Comparison of ENCODE assay signal across 15 mouse cellular contexts in genomic region chr4:132397120-132397519, GRCm38 (mm10). TPM values are rescaled to one million over a fixed set of nuclear protein-coding genes. Genes with fewer than 3 reads are reported as not detected.
DNase-seq lines count a peak whose midpoint lies in the region; ATAC-seq and TF ChIP-seq lines count a peak whose summit lies in the region.
"Had no signal": no experiment of that assay in that cellular context is flagged by ENCODE, and none has a peak within 500 bp of the region (broad histone marks: within the 10 kb centered on the region; RNA-seq: fewer than 3 reads in every experiment).

No protein-coding gene starts in this region.

- peak overlapping the region; percentile 34 for H3K27ac ChIP-seq in heart, embryonic 12.5 days (ENCODE audit: poor library complexity, severe bottlenecking)
- H3K27ac ChIP-seq in embryonic facial prominence, embryonic 15.5 days (replicated peaks) = no peak overlapping the region
- H3K27ac ChIP-seq in liver, embryonic 15.5 days (replicated peaks) = 0 out of 2 replicates have a peak overlapping the region, but pooled peaks have one; percentile 76
- H3K27ac ChIP-seq: forebrain, embryonic 12.5 days; hindbrain, embryonic 12.5 days; midbrain, embryonic 10.5 days had no signal

- H3K4me3 ChIP-seq in heart, embryonic 12.5 days = no peak overlapping the region
- peak overlapping the region; percentile 0 for H3K4me3 ChIP-seq in lung, adult 2 months (replicated peaks; ENCODE audit: extremely low read depth, low read depth, low read length)
- no peak overlapping the region for H3K4me3 ChIP-seq in embryonic facial prominence, embryonic 15.5 days (replicated peaks)
- H3K4me3 ChIP-seq in liver, embryonic 15.5 days (replicated peaks) = peak overlapping the region; percentile 55
- H3K4me3 ChIP-seq: forebrain, embryonic 12.5 days; hindbrain, embryonic 12.5 days; midbrain, embryonic 10.5 days had no signal

- peaks cover 29% of the 10 kb centered on the region for H3K4me1 ChIP-seq in heart, embryonic 12.5 days (replicated peaks)
- peaks cover 2% of the 10 kb centered on the region for H3K4me1 ChIP-seq in lung, adult 2 months (ENCODE audit: control insufficient read depth, insufficient read depth, low read length)
- H3K4me1 ChIP-seq in embryonic facial prominence, embryonic 15.5 days = peaks cover 25% of the 10 kb centered on the region
- peaks cover 49% of the 10 kb centered on the region for H3K4me1 ChIP-seq in liver, embryonic 15.5 days (replicated peaks)

- no peak for TF ChIP-seq CTCF in lung, adult 2 months (IDR thresholded peaks at IDR 0.05; ENCODE audit: insufficient read depth, low read length)

- intact Hi-C loops in heart, postnatal 36 days (cut with DNase I) = no loop called here
- intact Hi-C loops in left cerebral cortex, postnatal 36 days (cut with DNase I) = no loop called here

- DNase-seq in heart, postnatal 36 days = no peak
- no peak for DNase-seq in lung, adult 2 months
- DNase-seq in lung, postnatal 10 days = no peak
- no peak for DNase-seq in left cerebral cortex, postnatal 36 days (ENCODE audit: low spot score in 2 of 2)
- no peak for DNase-seq in thymus, postnatal 25 days
- DNase-seq: cerebellum, adult 2 months; kidney, adult 9 months; right cerebral cortex, postnatal 4 days; thymus, postnatal 4 days had no signal

- no peak overlapping the region for H3K9ac ChIP-seq in heart, embryonic 12.5 days
- H3K9ac ChIP-seq in embryonic facial prominence, embryonic 15.5 days = no peak overlapping the region
- 0 out of 2 replicates have a peak overlapping the region, but pooled peaks have one; percentile 52 for H3K9ac ChIP-seq in liver, embryonic 15.5 days
- H3K9ac ChIP-seq: forebrain, embryonic 12.5 days; hindbrain, embryonic 12.5 days had no signal

- TF ChIP-seq POLR2A in lung, adult 2 months (IDR thresholded peaks at IDR 0.05; ENCODE audit: borderline replicate concordance, extremely low read depth, low read depth, low read length) = no peak

- H3K27me3 ChIP-seq in heart, embryonic 12.5 days (replicated peaks) = no peaks in the 10 kb centered on the region
- no peaks in the 10 kb centered on the region for H3K27me3 ChIP-seq in embryonic facial prominence, embryonic 15.5 days
- H3K27me3 ChIP-seq in liver, embryonic 15.5 days = no peaks in the 10 kb centered on the region
- H3K27me3 ChIP-seq: forebrain, embryonic 12.5 days; hindbrain, embryonic 12.5 days had no signal

- H3K9me3 ChIP-seq in heart, embryonic 12.5 days (replicated peaks) = no peaks in the 10 kb centered on the region
- H3K9me3 ChIP-seq in embryonic facial prominence, embryonic 15.5 days (replicated peaks) = no peaks in the 10 kb centered on the region
- H3K9me3 ChIP-seq in liver, embryonic 15.5 days (replicated peaks) = 0 out of 2 replicates have a peak, but pooled peaks cover 5% of the 10 kb centered on the region
- H3K9me3 ChIP-seq: forebrain, embryonic 12.5 days; hindbrain, embryonic 12.5 days; midbrain, embryonic 10.5 days had no signal

- 47% methylated on average over 3 of the region's 3 CpGs for WGBS in heart, embryonic 12.5 days
- 48% methylated on average over 3 of the region's 3 CpGs for WGBS in lung, adult 2 months
- 88% methylated on average over 3 of the region's 3 CpGs for WGBS in embryonic facial prominence, embryonic 15.5 days
- 58% methylated on average over 3 of the region's 3 CpGs for WGBS in liver, embryonic 15.5 days (ENCODE audit: insufficient replicate concordance)

- H3K36me3 ChIP-seq in heart, embryonic 12.5 days = no peaks in the 10 kb centered on the region
- H3K36me3 ChIP-seq in embryonic facial prominence, embryonic 15.5 days = no peaks in the 10 kb centered on the region
- H3K36me3 ChIP-seq in liver, embryonic 15.5 days (replicated peaks) = peaks cover 16% of the 10 kb centered on the region; the same call in 1 of the 2 replicates
- H3K36me3 ChIP-seq: hindbrain, embryonic 12.5 days; midbrain, embryonic 10.5 days had no signal

- ATAC-seq in heart, embryonic 12.5 days (ENCODE audit: insufficient number of reproducible peaks, low FRiP score) = no peak
- ATAC-seq in embryonic facial prominence, embryonic 15.5 days (ENCODE audit: insufficient number of reproducible peaks, low FRiP score, low TSS enrichment, low read depth) = no peak
- ATAC-seq in liver, embryonic 15.5 days (ENCODE audit: insufficient read depth) = peak; percentile 49

- peak overlapping the region; percentile 27; the same call in 1 of the 2 replicates for H3K4me2 ChIP-seq in heart, embryonic 12.5 days
- 0 out of 2 replicates have a peak overlapping the region, but pooled peaks have one; percentile 12 for H3K4me2 ChIP-seq in embryonic facial prominence, embryonic 15.5 days (replicated peaks)
- peak overlapping the region; percentile 75 for H3K4me2 ChIP-seq in liver, embryonic 15.5 days
- H3K4me2 ChIP-seq: forebrain, embryonic 12.5 days had no signal

RNA-seq across cellular contexts. Expression of gene Phactr4, which starts 25.2 kb away (rescaled TPM):
- 19.5 and 22.9 TPM in 2 replicates for polyA plus RNA-seq in heart, embryonic 12.5 days (2016; fragmentation: Nextera tagmentation; extraction: Ambion mirVana)
- 10 to 100 TPM; 23.4 to 27.1 TPM for total RNA-seq in heart, postnatal 36 days (2021)
- polyA plus RNA-seq in lung, adult 2 months (2012; rRNA removed) = 11.3 and 13.4 TPM in 2 replicates
- polyA plus RNA-seq in embryonic facial prominence, embryonic 15.5 days (2015; fragmentation: Nextera tagmentation; extraction: Ambion mirVana) = 21.6 and 21.8 TPM in 2 replicates
- 8.0 and 8.6 TPM in 2 replicates for polyA plus RNA-seq in liver, embryonic 15.5 days (2015; fragmentation: Nextera tagmentation; extraction: Ambion mirVana)
- total RNA-seq in left cerebral cortex, postnatal 36 days (2021) = 10 to 100 TPM; 12.7 to 13.4 TPM

RNA-seq across cellular contexts. Expression of gene Rcc1, which starts 43.7 kb away (rescaled TPM):
- 39.2 and 47.1 TPM in 2 replicates for polyA plus RNA-seq in heart, embryonic 12.5 days (2016; fragmentation: Nextera tagmentation; extraction: Ambion mirVana)
- 1 to 10 TPM; 6.4 to 7.2 TPM for total RNA-seq in heart, postnatal 36 days (2021)
- 3.9 and 5.3 TPM in 2 replicates for polyA plus RNA-seq in lung, adult 2 months (2012; rRNA removed)
- polyA plus RNA-seq in embryonic facial prominence, embryonic 15.5 days (2015; fragmentation: Nextera tagmentation; extraction: Ambion mirVana) = 66.6 and 69.8 TPM in 2 replicates
- 48.0 and 54.5 TPM in 2 replicates for polyA plus RNA-seq in liver, embryonic 15.5 days (2015; fragmentation: Nextera tagmentation; extraction: Ambion mirVana)
- total RNA-seq in left cerebral cortex, postnatal 36 days (2021) = 10 to 100 TPM in 1 of 2 experiments, 1 to 10 TPM in 1; 9.7 to 12.3 TPM

Comparison
In these comparisons a context has a peak if more than half of its experiments do, and no peak if none do; other contexts are left out.
1. H3K4me2 ChIP-seq: peak in every context shown above with its lines; median percentile 75 in liver, embryonic 15.5 days; 27 in heart, embryonic 12.5 days; 12 in embryonic facial prominence, embryonic 15.5 days.
2. H3K4me3 ChIP-seq: peak in lung, adult 2 months (single experiment) and liver, embryonic 15.5 days (single experiment); none in heart, embryonic 12.5 days (single experiment) and embryonic facial prominence, embryonic 15.5 days (single experiment).